35 mouse cellular contexts compared by ENCODE assay signal in the genomic region with DNA sequence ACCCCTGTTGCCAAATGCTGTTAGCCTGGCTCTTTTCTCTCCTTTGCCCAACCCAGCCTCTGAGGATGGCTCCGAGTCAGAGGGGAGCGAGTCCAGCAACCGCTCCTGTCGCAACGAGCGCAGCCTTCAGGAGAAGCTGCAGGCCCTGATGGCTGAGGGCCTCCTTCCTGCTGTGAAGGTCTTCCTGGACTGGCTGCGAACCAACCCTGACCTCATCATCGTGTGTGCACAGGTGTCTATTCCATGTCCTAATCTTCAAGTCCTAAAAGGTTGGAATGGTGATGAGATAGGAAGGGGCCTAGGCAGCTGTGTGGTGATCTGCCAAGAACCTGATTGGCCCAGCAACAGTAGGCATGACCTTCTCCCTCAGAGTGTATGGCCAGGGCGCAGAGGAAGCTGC. TPM values are rescaled to one million over a fixed set of nuclear protein-coding genes. Genes with fewer than 3 reads are reported as not detected.
DNase-seq lines count a peak whose midpoint lies in the region; ATAC-seq lines count a peak whose summit lies in the region.
"Had no signal": no experiment of that assay in that cellular context is flagged by ENCODE, and none has a peak within 500 bp of the region (broad histone marks: within the 10 kb centered on the region; RNA-seq: fewer than 3 reads in every experiment).

No protein-coding gene starts in this region.

- no peak overlapping the region for H3K9ac ChIP-seq in lung, embryonic 16.5 days (ENCODE audit: low read length)
- H3K9ac ChIP-seq: embryonic facial prominence, embryonic 13.5 days; forebrain, embryonic 15.5 days; heart, embryonic 13.5 days; hindbrain, embryonic 14.5 days; limb, embryonic 15.5 days; liver, embryonic 13.5 days; midbrain, embryonic 15.5 days; neural tube, embryonic 12.5 days had no signal

- DNase-seq in adrenal gland, postnatal 14 days: peak; percentile 47
- DNase-seq in adrenal gland, postnatal 4 days (ENCODE audit: low spot score in 2 of 2): no peak
- no peak for DNase-seq in lung, postnatal 14 days
- peak; percentile 76 for DNase-seq in cerebellum, adult 9-10 months
- no peak for DNase-seq in thymus, postnatal 0 days (ENCODE audit: low spot score)
- no peak for DNase-seq in left cerebral cortex, adult 8-10 months (ENCODE audit: low spot score in 2 of 2)
- DNase-seq: heart, postnatal 10 days; kidney, adult 9 months; kidney, postnatal 10 days; layer of hippocampus, postnatal 36 days; liver, embryonic 13.5 days; lung, adult 18-20 months; lung, postnatal 10 days; right cerebral cortex, postnatal 4 days had no signal

- H3K4me1 ChIP-seq in lung, embryonic 16.5 days (replicated peaks; ENCODE audit: control insufficient read depth, insufficient read depth, low read length): no peaks in the 10 kb centered on the region
- H3K4me1 ChIP-seq: embryonic facial prominence, embryonic 13.5 days; forebrain, embryonic 10.5 days; forebrain, embryonic 15.5 days; heart, embryonic 13.5 days; limb, embryonic 10.5 days; limb, embryonic 15.5 days; liver, embryonic 13.5 days; midbrain, embryonic 15.5 days; neural tube, embryonic 12.5 days had no signal

- peaks cover 77% of the 10 kb centered on the region for H3K36me3 ChIP-seq in lung, embryonic 16.5 days (ENCODE audit: control insufficient read depth, insufficient read depth, low read length)

- no peaks in the 10 kb centered on the region for H3K27me3 ChIP-seq in lung, embryonic 16.5 days (ENCODE audit: control insufficient read depth, insufficient read depth, low read depth, low read length)
- H3K27me3 ChIP-seq: CH12.LX; embryonic facial prominence, embryonic 13.5 days; forebrain, embryonic 15.5 days; heart, embryonic 13.5 days; limb, embryonic 15.5 days; liver, embryonic 13.5 days; midbrain, embryonic 15.5 days; neural tube, embryonic 12.5 days; Patski had no signal

- H3K27ac ChIP-seq in lung, embryonic 16.5 days (ENCODE audit: low read length): no peak overlapping the region
- H3K27ac ChIP-seq: embryonic facial prominence, embryonic 13.5 days; forebrain, embryonic 10.5 days; forebrain, embryonic 15.5 days; heart, embryonic 13.5 days; hindbrain, embryonic 14.5 days; limb, embryonic 10.5 days; limb, embryonic 15.5 days; midbrain, embryonic 15.5 days; neural tube, embryonic 12.5 days; stomach, postnatal 0 days had no signal

- no peak overlapping the region for H3K4me3 ChIP-seq in lung, embryonic 16.5 days (ENCODE audit: low read length)
- H3K4me3 ChIP-seq: embryonic facial prominence, embryonic 13.5 days; forebrain, embryonic 10.5 days; forebrain, embryonic 15.5 days; heart, embryonic 13.5 days; limb, embryonic 10.5 days; limb, embryonic 15.5 days; liver, embryonic 13.5 days; midbrain, embryonic 15.5 days; neural tube, embryonic 12.5 days had no signal

- ATAC-seq in lung, embryonic 16.5 days (ENCODE audit: low read depth): 0 out of 2 replicates have a peak, but pooled peaks have one; percentile 20
- ATAC-seq: forebrain, embryonic 15.5 days; intestine, postnatal 0 days; midbrain, embryonic 15.5 days; Patski had no signal

- no peaks in the 10 kb centered on the region for H3K9me3 ChIP-seq in lung, embryonic 16.5 days (ENCODE audit: control insufficient read depth, low read length)
- H3K9me3 ChIP-seq: embryonic facial prominence, embryonic 13.5 days; forebrain, embryonic 10.5 days; forebrain, embryonic 15.5 days; heart, embryonic 13.5 days; limb, embryonic 10.5 days; limb, embryonic 15.5 days; liver, embryonic 13.5 days; midbrain, embryonic 15.5 days; neural tube, embryonic 12.5 days had no signal

- no peak overlapping the region for H3K4me2 ChIP-seq in lung, embryonic 16.5 days (ENCODE audit: low read depth, low read length)
- H3K4me2 ChIP-seq: embryonic facial prominence, embryonic 13.5 days; forebrain, embryonic 15.5 days; heart, embryonic 13.5 days; hindbrain, embryonic 14.5 days; limb, embryonic 15.5 days; liver, embryonic 13.5 days; midbrain, embryonic 15.5 days; neural tube, embryonic 12.5 days had no signal

- 85% methylated on average over 9 of the region's 9 CpGs for WGBS in lung, embryonic 16.5 days

RNA-seq across cellular contexts. Expression of a gene that starts 11.5 kb away (rescaled TPM):
- 3.0 TPM in 2 replicates for total RNA-seq in adrenal gland, postnatal 14 days (2021)
- 1 to 10 TPM; 4.9 to 6.4 TPM for total RNA-seq in adrenal gland, postnatal 4 days (2021)
- polyA plus RNA-seq in lung, embryonic 16.5 days (2015; fragmentation: Nextera tagmentation; extraction: Ambion mirVana): 12.5 and 15.2 TPM in 2 replicates
- polyA plus RNA-seq in thymus, postnatal 0 days (2015; fragmentation: Nextera tagmentation; extraction: Ambion mirVana): 0.49 and 0.56 TPM in 2 replicates
- 10 to 100 TPM; 14.4 to 16.7 (median 14.8) TPM for total RNA-seq in left cerebral cortex, adult 8-10 months (2022)
- total RNA-seq: hematopoietic stem cell, adult 5-6 weeks had no signal

RNA-seq across cellular contexts. Expression of a gene that starts 16.8 kb away (rescaled TPM):
- 44.5 and 55.1 TPM in 2 replicates for total RNA-seq in adrenal gland, postnatal 14 days (2021)
- 10 to 100 TPM; 68.2 to 69.0 TPM for total RNA-seq in adrenal gland, postnatal 4 days (2021)
- polyA plus RNA-seq in lung, embryonic 16.5 days (2015; fragmentation: Nextera tagmentation; extraction: Ambion mirVana): 46.6 and 46.7 TPM in 2 replicates
- 30.0 and 35.4 TPM in 2 replicates for polyA plus RNA-seq in thymus, postnatal 0 days (2015; fragmentation: Nextera tagmentation; extraction: Ambion mirVana)
- total RNA-seq in left cerebral cortex, adult 8-10 months (2022): 10 to 100 TPM; 80.2 to 90.1 (median 83.9) TPM

RNA-seq across cellular contexts. Expression of a gene that starts 17.0 kb away (rescaled TPM):
- 15.9 and 22.2 TPM in 2 replicates for total RNA-seq in adrenal gland, postnatal 14 days (2021)
- total RNA-seq in adrenal gland, postnatal 4 days (2021): 1 to 10 TPM; 3.5 to 3.7 TPM
- 9.5 and 9.9 TPM in 2 replicates for polyA plus RNA-seq in lung, embryonic 16.5 days (2015; fragmentation: Nextera tagmentation; extraction: Ambion mirVana)
- polyA plus RNA-seq in thymus, postnatal 0 days (2015; fragmentation: Nextera tagmentation; extraction: Ambion mirVana): 3.0 and 4.1 TPM in 2 replicates
- 1 to 10 TPM; 1.4 to 2.8 (median 1.8) TPM for total RNA-seq in left cerebral cortex, adult 8-10 months (2022)

RNA-seq across cellular contexts. Expression of a gene that starts 19.6 kb away (rescaled TPM):
- 0.67 and 0.94 TPM in 2 replicates for total RNA-seq in adrenal gland, postnatal 14 days (2021)
- 1 to 10 TPM in 1 of 2 experiments, under 1 TPM in 1; 0.93 to 1.1 TPM for total RNA-seq in adrenal gland, postnatal 4 days (2021)
- 0.13 TPM in 1 of 2 replicates, not detected in the other for polyA plus RNA-seq in lung, embryonic 16.5 days (2015; fragmentation: Nextera tagmentation; extraction: Ambion mirVana)
- polyA plus RNA-seq in thymus, postnatal 0 days (2015; fragmentation: Nextera tagmentation; extraction: Ambion mirVana): 2.6 TPM in 2 replicates
- total RNA-seq in left cerebral cortex, adult 8-10 months (2022): 1 to 10 TPM in 2 of 4 experiments, under 1 TPM in 2; 0.63 to 2.3 (median 1.3) TPM
- total RNA-seq: gastrocnemius, adult 18-20 months; heart, adult 8-10 months; heart, postnatal 10 days; hematopoietic stem cell, adult 5-6 weeks had no signal
- polyA plus RNA-seq: forebrain, embryonic 15.5 days; heart, embryonic 13.5 days; midbrain, embryonic 15.5 days; neural tube, embryonic 12.5 days had no signal

RNA-seq across cellular contexts. Expression of a gene that starts 25.6 kb away (rescaled TPM):
- total RNA-seq in adrenal gland, postnatal 14 days (2021): not detected in 2 replicates
- total RNA-seq in adrenal gland, postnatal 4 days (2021): not detected
- 0.43 TPM in 1 of 2 replicates, not detected in the other for polyA plus RNA-seq in lung, embryonic 16.5 days (2015; fragmentation: Nextera tagmentation; extraction: Ambion mirVana)
- 0.83 and 1.1 TPM in 2 replicates for polyA plus RNA-seq in thymus, postnatal 0 days (2015; fragmentation: Nextera tagmentation; extraction: Ambion mirVana)
- 1 to 10 TPM in 3 of 4 experiments, not detected in 1; 1.1 to 1.8 (median 1.3) TPM for total RNA-seq in left cerebral cortex, adult 8-10 months (2022)
- total RNA-seq: CH12.LX; ES-E14; gastrocnemius, adult 18-20 months; gastrocnemius, postnatal 4 days; heart, adult 8-10 months; heart, postnatal 10 days; hematopoietic stem cell, adult 5-6 weeks; layer of hippocampus, postnatal 36 days; left cerebral cortex, postnatal 10 days had no signal
- polyA plus RNA-seq: forebrain, embryonic 10.5 days; forebrain, embryonic 15.5 days; heart, embryonic 13.5 days; hindbrain, embryonic 14.5 days; intestine, postnatal 0 days; limb, embryonic 10.5 days; liver, embryonic 13.5 days; midbrain, embryonic 15.5 days; neural tube, embryonic 12.5 days; Patski; spleen, adult 2 months had no signal

Comparison
In these comparisons a context has a peak if more than half of its experiments do, and no peak if none do; other contexts are left out.
1. DNase-seq: peak in adrenal gland, postnatal 14 days (single experiment) and cerebellum, adult 9-10 months (single experiment); none in adrenal gland, postnatal 4 days (0 of 2), lung, postnatal 14 days (single experiment), thymus, postnatal 0 days (single experiment) and left cerebral cortex, adult 8-10 months (0 of 2).